Mouse (Mus musculus) ES-Bruce4 (cell line): ENCODE measurements around the gene Topors. TPM values are rescaled to one million over a fixed set of nuclear protein-coding genes. Genes with fewer than 3 reads are reported as not detected.

Experiments
- H3K27ac ChIP-seq: 2 replicates; pipeline ENCODE4 v1.5.1; 2012; ENCODE audit warnings: low read length, inconsistent platforms; ENCODE audit not compliant: insufficient read depth
- H3K27me3 ChIP-seq: 2 replicates; pipeline ENCODE4 v1.6.1; 2012; ENCODE audit warnings: mild to moderate bottlenecking, low read length, inconsistent platforms; ENCODE audit not compliant: control insufficient read depth, poor library complexity, insufficient read depth, severe bottlenecking
- H3K36me3 ChIP-seq: 2 replicates; pipeline ENCODE4 v1.6.1; 2012; ENCODE audit warnings: inconsistent platforms, mild to moderate bottlenecking, low read length, moderate library complexity; ENCODE audit not compliant: control insufficient read depth, poor library complexity, insufficient read depth, severe bottlenecking
- H3K4me1 ChIP-seq: one replicate; pipeline ENCODE4 v1.8.1; 2011; ENCODE audit warnings: low read length; ENCODE audit not compliant: control insufficient read depth, insufficient read depth
- H3K4me3 ChIP-seq: 2 replicates; pipeline ENCODE4 v1.5.1; 2011; ENCODE audit warnings: low read depth, mild to moderate bottlenecking, low read length
- H3K9ac ChIP-seq: 2 replicates; pipeline ENCODE4 v1.6.1; 2012; ENCODE audit warnings: low read depth, mild to moderate bottlenecking, inconsistent platforms; ENCODE audit not compliant: poor library complexity, severe bottlenecking
- H3K9me3 ChIP-seq: replicated peaks from 2 replicates; pipeline ENCODE4 v1.6.1; 2012; ENCODE audit warnings: mild to moderate bottlenecking, low read length, inconsistent platforms; ENCODE audit not compliant: control insufficient read depth, poor library complexity, insufficient read depth, severe bottlenecking
- CTCF ChIP-seq: IDR thresholded peaks from one replicate; pipeline ENCODE4 v1.8.1; 2011; ENCODE audit warnings: low read depth, low read length
- EP300 ChIP-seq: IDR thresholded peaks from 2 replicates; pipeline ENCODE4 v1.6.1; 2011; ENCODE audit warnings: low read depth, low read length; ENCODE audit not compliant: insufficient read depth
- POLR2A ChIP-seq: IDR thresholded peaks from one replicate; pipeline ENCODE4 v1.8.1; 2011; ENCODE audit warnings: low read length; ENCODE audit not compliant: insufficient read depth
- polyA plus RNA-seq: library from polyadenylated mRNA; stranded (reverse); fragments of >200 nt; gene quantifications from 2 replicates; pipeline ENCODE4 v1.2.4, GENCODE M21; 2011; ENCODE audit warnings: low read depth; ENCODE audit not compliant: missing spikeins, insufficient read depth, insufficient read length

Topors gene
- polyA plus RNA-seq, 1 experiment: 62.2 TPM

GRCm38 (mm10) chr4:40285582-40285981 is 15.9 kb upstream of the Topors start:
- Histone ChIP-seq H3K9me3 (peaks cover 9% of the 10 kb centered on the region; the same call in 1 of the 2 replicates), H3K4me1 (no peaks in the 10 kb centered on the region), H3K36me3 (no peaks in the 10 kb centered on the region), H3K27me3 (no peaks in the 10 kb centered on the region), H3K4me3 (no peak overlapping the region), H3K9ac (no peak overlapping the region), H3K27ac (peak overlapping the region; percentile 72; the same call in 1 of the 2 replicates)
- TF ChIP-seq POLR2A (no peak), EP300 (no peak)

- Histone ChIP-seq H3K27ac (peak within 1 kb of the TSS; percentile 97), H3K4me1 (no peaks in the 10 kb centered on the region), H3K36me3 (0 out of 2 replicates have a peak, but pooled peaks cover 2% of the 10 kb centered on the region), H3K4me3 (peak within 1 kb of the TSS; percentile 95), H3K9ac (peak within 1 kb of the TSS; percentile 86), H3K27me3 (no peaks in the 10 kb centered on the region), H3K9me3 (no peaks in the 10 kb centered on the region)
- TF ChIP-seq EP300: no peak
- TF ChIP-seq POLR2A: peak; percentile 75
- TF ChIP-seq CTCF: no peak
These were observed 9.7 kb upstream of the Topors start, which contains the start of gene Ndufb6 for GRCm38 (mm10) chr4:40279276-40279900. Ndufb6 (minus strand) TSS chr4:40279421.

- H3K9ac ChIP-seq: peak overlapping the region; percentile 86
- H3K27me3 ChIP-seq: no peaks in the 10 kb centered on the region
- no peaks in the 10 kb centered on the region for H3K9me3 ChIP-seq
- no peaks in the 10 kb centered on the region for H3K4me1 ChIP-seq
- peak overlapping the region; percentile 95 for H3K4me3 ChIP-seq
- H3K27ac ChIP-seq: no peak overlapping the region
- TF ChIP-seq CTCF (no peak), EP300 (no peak), POLR2A (no peak)
- H3K36me3 ChIP-seq: 0 out of 2 replicates have a peak, but pooled peaks cover 2% of the 10 kb centered on the region
These were observed 9.2 kb upstream of the Topors start for GRCm38 (mm10) chr4:40278880-40279275.

GRCm38 (mm10) chr4:40268835-40269234 is 815 bp downstream of the Topors start:
- Histone ChIP-seq H3K9ac (peak overlapping the region; percentile 98), H3K27me3 (no peaks in the 10 kb centered on the region), H3K4me1 (no peaks in the 10 kb centered on the region), H3K9me3 (no peaks in the 10 kb centered on the region), H3K4me3 (peak overlapping the region; percentile 96), H3K27ac (peak overlapping the region; percentile 86), H3K36me3 (peaks cover 21% of the 10 kb centered on the region)
- TF ChIP-seq CTCF (no peak), POLR2A (no peak), EP300 (no peak)

GRCm38 (mm10) chr4:40268204-40268813 is 1.3 kb downstream of the Topors start:
- H3K27ac ChIP-seq: peak overlapping the region; percentile 86
- H3K4me1 ChIP-seq: no peaks in the 10 kb centered on the region
- peak overlapping the region; percentile 96 for H3K4me3 ChIP-seq
- H3K36me3 ChIP-seq: peaks cover 25% of the 10 kb centered on the region
- H3K27me3 ChIP-seq: no peaks in the 10 kb centered on the region
- TF ChIP-seq EP300 (no peak), CTCF (no peak), POLR2A (peak; percentile 22)
- no peaks in the 10 kb centered on the region for H3K9me3 ChIP-seq
- peak overlapping the region; percentile 98 for H3K9ac ChIP-seq

- Histone ChIP-seq H3K4me1 (no peaks in the 10 kb centered on the region), H3K27me3 (no peaks in the 10 kb centered on the region), H3K36me3 (peaks cover 31% of the 10 kb centered on the region), H3K9ac (peak overlapping the region; percentile 98), H3K4me3 (peak overlapping the region; percentile 96), H3K27ac (no peak overlapping the region), H3K9me3 (no peaks in the 10 kb centered on the region)
- TF ChIP-seq POLR2A: no peak
- TF ChIP-seq CTCF: no peak
- no peak for TF ChIP-seq EP300
These were observed 2.0 kb downstream of the Topors start for GRCm38 (mm10) chr4:40267681-40268080.
